Mouse (Mus musculus): Measurements from ENCODE around the gene Tmprss11e. TPM values are rescaled to one million over a fixed set of nuclear protein-coding genes. Genes with fewer than 3 reads are reported as not detected.

The Tmprss11e gene
- polyA plus RNA-seq (2012; rRNA removed), result not detected in 2 replicates
- polyA plus RNA-seq (2014; fragmentation: Nextera tagmentation; extraction: Ambion mirVana), result not detected in 2 replicates

DNA sequence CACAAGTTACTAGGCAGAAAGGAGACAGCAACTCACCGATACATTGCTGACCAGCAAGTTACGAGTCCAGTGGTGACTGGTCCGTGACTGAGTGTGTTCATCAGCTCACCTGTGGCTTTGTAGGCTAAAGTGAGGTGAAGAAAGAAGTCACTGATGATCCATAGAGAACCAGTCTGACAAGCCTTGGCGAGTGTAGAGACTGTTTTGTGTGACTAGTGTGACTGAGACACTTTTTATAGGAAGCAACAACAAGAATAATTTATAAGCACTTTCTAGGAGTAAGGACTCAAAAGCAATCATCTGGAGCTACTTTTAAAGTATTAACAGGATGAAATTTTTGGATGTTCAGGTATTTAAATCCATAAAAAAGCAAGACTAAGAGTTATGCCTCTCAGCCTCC, at the start of gene Tmprss11e:
Tmprss11e (minus strand) TSS at position 101 of the 400 bp plus-strand sequence.
- Histone ChIP-seq H3K27ac (no peak within 1 kb of the TSS), H3K4me3 (ENCODE audit: insufficient read depth in 1 of 2, low read depth in 2 of 2, low read length in 2 of 2) (no peak within 1 kb of the TSS), H3K4me1 (replicated peaks; ENCODE audit: control insufficient read depth in 2 of 2, insufficient read depth in 2 of 2, low read length in 1 of 2) (no peaks in the 10 kb centered on the region), H3K27me3 (ENCODE audit: control insufficient read depth, insufficient read depth, low read length) (no peaks in the 10 kb centered on the region), H3K36me3 (replicated peaks; ENCODE audit: control insufficient read depth, insufficient read depth, low read depth) (no peaks in the 10 kb centered on the region), H3K9ac (replicated peaks) (no peak within 1 kb of the TSS), H3K9me3 (ENCODE audit: control insufficient read depth, low read length) (no peaks in the 10 kb centered on the region), H3K4me2 (ENCODE audit: low read depth) (no peak within 1 kb of the TSS)
- ATAC-seq (ENCODE audit: insufficient read depth) (no peak), DNase-seq (ENCODE audit: low read depth in 3 of 3, low spot score in 3 of 3) (no peak)
- no peak for TF ChIP-seq EP300 (IDR thresholded peaks at IDR 0.05; ENCODE audit: low read depth)
- no peak for TF ChIP-seq CTCF (IDR thresholded peaks at IDR 0.05; ENCODE audit: low read depth)
- 64% methylated on average over 4 of the region's 4 CpGs for WGBS (ENCODE audit: insufficient replicate concordance)

DNA sequence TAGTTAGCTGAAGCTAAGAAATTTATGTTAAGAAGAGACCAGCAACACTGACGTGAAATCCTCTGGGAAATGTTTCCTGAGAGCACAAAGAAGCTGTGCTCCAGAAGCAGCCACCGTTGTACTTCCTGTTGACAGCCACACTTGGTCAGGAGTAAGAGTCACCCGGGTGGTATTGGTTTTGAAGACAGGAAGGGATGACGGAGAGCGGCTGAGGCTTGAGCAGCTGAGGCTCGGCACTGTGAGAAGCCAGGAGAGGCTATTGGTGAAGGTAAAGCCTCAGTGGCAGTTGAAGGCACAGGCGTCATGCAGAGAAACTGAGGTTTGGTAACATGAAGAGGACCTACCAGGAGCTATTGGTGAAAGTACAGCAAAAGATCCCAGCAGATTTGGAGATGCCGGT, 47.2 kb upstream of the Tmprss11e start:
- Histone ChIP-seq H3K27ac (no peak overlapping the region), H3K27me3 (ENCODE audit: control insufficient read depth, insufficient read depth, low read length) (no peaks in the 10 kb centered on the region), H3K4me1 (replicated peaks; ENCODE audit: control insufficient read depth in 2 of 2, insufficient read depth in 2 of 2, low read length in 1 of 2) (no peaks in the 10 kb centered on the region), H3K4me2 (ENCODE audit: low read depth) (no peak overlapping the region), H3K9me3 (ENCODE audit: control insufficient read depth, low read length) (no peaks in the 10 kb centered on the region), H3K4me3 (ENCODE audit: insufficient read depth in 1 of 2, low read depth in 2 of 2, low read length in 2 of 2) (no peak overlapping the region), H3K9ac (replicated peaks) (no peak overlapping the region), H3K36me3 (replicated peaks; ENCODE audit: control insufficient read depth, insufficient read depth, low read depth) (no peaks in the 10 kb centered on the region)
- no peak for DNase-seq (ENCODE audit: low read depth in 3 of 3, low spot score in 3 of 3)
- WGBS (ENCODE audit: insufficient replicate concordance), result 26% methylated on average over 8 of the region's 8 CpGs
- TF ChIP-seq CTCF (IDR thresholded peaks at IDR 0.05; ENCODE audit: low read depth) (no peak), EP300 (IDR thresholded peaks at IDR 0.05; ENCODE audit: low read depth) (no peak)
- ATAC-seq (ENCODE audit: insufficient read depth), result no peak

DNA sequence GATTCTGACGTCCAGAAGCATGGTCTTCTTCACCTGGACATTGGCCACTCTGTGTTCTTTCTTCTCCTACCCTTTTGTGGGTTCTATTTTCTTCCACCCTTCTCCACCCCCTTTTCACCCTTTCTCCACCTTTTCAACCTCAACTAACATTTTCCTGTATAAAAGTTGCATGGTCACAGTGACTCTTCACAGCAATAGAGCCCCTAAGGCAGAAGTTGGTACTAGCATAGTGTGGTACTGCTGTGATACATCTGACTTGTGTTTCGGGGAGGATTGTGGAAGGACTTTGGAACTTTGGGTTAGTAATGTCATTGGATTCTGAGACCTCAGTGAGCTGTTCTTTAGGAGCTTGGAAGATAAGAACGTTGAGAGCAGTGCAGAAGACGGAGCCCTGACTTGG, 46.6 kb upstream of the Tmprss11e start:
- Histone ChIP-seq H3K4me1 (replicated peaks; ENCODE audit: control insufficient read depth in 2 of 2, insufficient read depth in 2 of 2, low read length in 1 of 2) (no peaks in the 10 kb centered on the region), H3K9ac (replicated peaks) (no peak overlapping the region), H3K9me3 (ENCODE audit: control insufficient read depth, low read length) (no peaks in the 10 kb centered on the region), H3K36me3 (replicated peaks; ENCODE audit: control insufficient read depth, insufficient read depth, low read depth) (no peaks in the 10 kb centered on the region), H3K4me3 (ENCODE audit: insufficient read depth in 1 of 2, low read depth in 2 of 2, low read length in 2 of 2) (no peak overlapping the region), H3K27ac (no peak overlapping the region), H3K4me2 (ENCODE audit: low read depth) (no peak overlapping the region), H3K27me3 (ENCODE audit: control insufficient read depth, insufficient read depth, low read length) (no peaks in the 10 kb centered on the region)
- no peak for TF ChIP-seq CTCF (IDR thresholded peaks at IDR 0.05; ENCODE audit: low read depth)
- TF ChIP-seq EP300 (IDR thresholded peaks at IDR 0.05; ENCODE audit: low read depth), result no peak
- no peak for ATAC-seq (ENCODE audit: insufficient read depth)
- 31% methylated on average over 4 of the region's 4 CpGs for WGBS (ENCODE audit: insufficient replicate concordance)
- no peak for DNase-seq (ENCODE audit: low read depth in 3 of 3, low spot score in 3 of 3)

DNA sequence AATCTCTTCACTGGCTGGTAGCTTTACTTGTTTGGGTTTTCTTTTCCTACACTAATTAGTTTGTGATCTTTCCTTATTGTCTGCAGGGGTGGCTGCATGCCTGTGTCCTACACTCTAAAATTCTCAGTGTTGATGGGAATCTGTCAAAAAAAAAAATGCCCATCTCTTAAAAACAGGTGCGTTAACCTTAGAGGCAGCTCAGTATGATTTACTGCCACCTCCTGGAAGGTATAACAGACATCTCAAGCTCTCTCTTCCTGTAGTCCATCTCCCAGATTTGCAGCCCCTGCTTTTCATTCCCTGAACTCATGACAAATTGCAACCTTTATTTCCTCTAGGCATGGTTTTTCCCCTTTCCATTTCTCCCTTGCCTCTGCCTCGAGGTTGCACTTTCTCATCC, 44.3 kb upstream of the Tmprss11e start:
- H3K27me3 ChIP-seq (ENCODE audit: control insufficient read depth, insufficient read depth, low read length), result no peaks in the 10 kb centered on the region
- H3K27ac ChIP-seq, result no peak overlapping the region
- H3K9ac ChIP-seq (replicated peaks), result no peak overlapping the region
- H3K36me3 ChIP-seq (replicated peaks; ENCODE audit: control insufficient read depth, insufficient read depth, low read depth), result no peaks in the 10 kb centered on the region
- no peaks in the 10 kb centered on the region for H3K4me1 ChIP-seq (replicated peaks; ENCODE audit: control insufficient read depth in 2 of 2, insufficient read depth in 2 of 2, low read length in 1 of 2)
- DNase-seq (ENCODE audit: low read depth in 3 of 3, low spot score in 3 of 3) (no peak), ATAC-seq (ENCODE audit: insufficient read depth) (no peak)
- TF ChIP-seq CTCF (IDR thresholded peaks at IDR 0.05; ENCODE audit: low read depth), result no peak
- no peak for TF ChIP-seq EP300 (IDR thresholded peaks at IDR 0.05; ENCODE audit: low read depth)
- H3K9me3 ChIP-seq (ENCODE audit: control insufficient read depth, low read length), result no peaks in the 10 kb centered on the region
- no peak overlapping the region for H3K4me2 ChIP-seq (ENCODE audit: low read depth)
- no peak overlapping the region for H3K4me3 ChIP-seq (ENCODE audit: insufficient read depth in 1 of 2, low read depth in 2 of 2, low read length in 2 of 2)
- WGBS (ENCODE audit: insufficient replicate concordance), result 40% methylated on average over 2 of the region's 2 CpGs

DNA sequence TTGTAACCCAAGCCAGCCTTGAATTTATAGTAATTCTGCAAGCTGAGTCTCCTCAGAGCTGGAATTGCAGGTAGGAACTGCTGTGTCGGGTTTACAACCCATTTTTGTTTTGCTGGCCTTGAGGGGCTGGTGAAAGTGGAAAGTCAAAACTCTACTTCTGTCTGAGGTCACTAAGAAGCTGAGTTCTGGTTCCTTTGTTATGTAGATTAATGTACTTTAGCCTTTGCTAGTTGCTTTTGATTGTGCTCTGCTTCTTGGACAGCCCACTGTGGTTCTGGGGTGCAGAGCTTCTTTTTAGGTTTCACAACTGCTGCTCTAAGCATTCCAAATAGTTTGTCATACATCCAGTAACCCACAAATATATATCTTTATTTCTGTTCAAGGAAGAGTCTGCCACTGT, 41.2 kb upstream of the Tmprss11e start:
- H3K27me3 ChIP-seq (ENCODE audit: control insufficient read depth, insufficient read depth, low read length), result no peaks in the 10 kb centered on the region
- no peak overlapping the region for H3K9ac ChIP-seq (replicated peaks)
- H3K36me3 ChIP-seq (replicated peaks; ENCODE audit: control insufficient read depth, insufficient read depth, low read depth), result no peaks in the 10 kb centered on the region
- no peak overlapping the region for H3K4me2 ChIP-seq (ENCODE audit: low read depth)
- no peak overlapping the region for H3K4me3 ChIP-seq (ENCODE audit: insufficient read depth in 1 of 2, low read depth in 2 of 2, low read length in 2 of 2)
- TF ChIP-seq CTCF (IDR thresholded peaks at IDR 0.05; ENCODE audit: low read depth) (no peak), EP300 (IDR thresholded peaks at IDR 0.05; ENCODE audit: low read depth) (no peak)
- no peak for DNase-seq (ENCODE audit: low read depth in 3 of 3, low spot score in 3 of 3)
- no peak for ATAC-seq (ENCODE audit: insufficient read depth)
- H3K27ac ChIP-seq, result no peak overlapping the region
- H3K4me1 ChIP-seq (replicated peaks; ENCODE audit: control insufficient read depth in 2 of 2, insufficient read depth in 2 of 2, low read length in 1 of 2), result no peaks in the 10 kb centered on the region
- no peaks in the 10 kb centered on the region for H3K9me3 ChIP-seq (ENCODE audit: control insufficient read depth, low read length)
- 42% methylated on average over 1 of the region's 1 CpGs for WGBS (ENCODE audit: insufficient replicate concordance)

All from liver, embryonic 14.5 days (tissue).